Mouse (Mus musculus): Measurements from ENCODE around the gene Cdc14b. TPM values are rescaled to one million over a fixed set of nuclear protein-coding genes. Genes with fewer than 3 reads are reported as not detected.
A peak's percentile ranks its signal among the peaks of the same experiment; 100 is the strongest.

Gene Cdc14b
- polyA plus RNA-seq, 1 experiment from 2014 or later: 15.2 TPM

GRCm38 (mm10) chr13:64310585-64310984, 35.5 kb upstream of the Cdc14b start:
- Histone ChIP-seq H3K4me3 (replicated peaks) (no peak overlapping the region), H3K4me2 (replicated peaks) (no peak overlapping the region), H3K9me3 (replicated peaks) (no peaks in the 10 kb centered on the region), H3K4me1 (peaks cover 16% of the 10 kb centered on the region; the same call in 1 of the 2 replicates), H3K36me3 (peaks cover 2% of the 10 kb centered on the region), H3K27ac (replicated peaks) (no peak overlapping the region), H3K9ac (no peak overlapping the region), H3K27me3 (no peaks in the 10 kb centered on the region)
- WGBS: 77% methylated on average over 6 of the region's 6 CpGs
- no peak for ATAC-seq (ENCODE audit: insufficient number of reproducible peaks, low FRiP score, low TSS enrichment, low read depth)

- WGBS: 77% methylated on average over 11 of the region's 11 CpGs
- H3K36me3 ChIP-seq: peaks cover 4% of the 10 kb centered on the region
- no peak overlapping the region for H3K4me3 ChIP-seq (replicated peaks)
- H3K27ac ChIP-seq (replicated peaks): no peak overlapping the region
- H3K9ac ChIP-seq: no peak overlapping the region
- H3K4me2 ChIP-seq (replicated peaks): no peak overlapping the region
- no peaks in the 10 kb centered on the region for H3K27me3 ChIP-seq
- H3K4me1 ChIP-seq: peaks cover 16% of the 10 kb centered on the region; the same call in 1 of the 2 replicates
- ATAC-seq (ENCODE audit: insufficient number of reproducible peaks, low FRiP score, low TSS enrichment, low read depth): no peak
- no peaks in the 10 kb centered on the region for H3K9me3 ChIP-seq (replicated peaks)
Observed at GRCm38 (mm10) chr13:64309842-64310241, 34.8 kb upstream of the Cdc14b start.

GRCm38 (mm10) chr13:64309036-64309435, 33.9 kb upstream of the Cdc14b start:
- H3K27ac ChIP-seq (replicated peaks): no peak overlapping the region
- no peaks in the 10 kb centered on the region for H3K9me3 ChIP-seq (replicated peaks)
- H3K9ac ChIP-seq: no peak overlapping the region
- ATAC-seq (ENCODE audit: insufficient number of reproducible peaks, low FRiP score, low TSS enrichment, low read depth): no peak
- peaks cover 16% of the 10 kb centered on the region; the same call in 1 of the 2 replicates for H3K4me1 ChIP-seq
- no peak overlapping the region for H3K4me2 ChIP-seq (replicated peaks)
- WGBS: 49% methylated on average over 5 of the region's 5 CpGs
- no peaks in the 10 kb centered on the region for H3K27me3 ChIP-seq
- H3K4me3 ChIP-seq (replicated peaks): no peak overlapping the region
- H3K36me3 ChIP-seq: peaks cover 10% of the 10 kb centered on the region

DNA sequence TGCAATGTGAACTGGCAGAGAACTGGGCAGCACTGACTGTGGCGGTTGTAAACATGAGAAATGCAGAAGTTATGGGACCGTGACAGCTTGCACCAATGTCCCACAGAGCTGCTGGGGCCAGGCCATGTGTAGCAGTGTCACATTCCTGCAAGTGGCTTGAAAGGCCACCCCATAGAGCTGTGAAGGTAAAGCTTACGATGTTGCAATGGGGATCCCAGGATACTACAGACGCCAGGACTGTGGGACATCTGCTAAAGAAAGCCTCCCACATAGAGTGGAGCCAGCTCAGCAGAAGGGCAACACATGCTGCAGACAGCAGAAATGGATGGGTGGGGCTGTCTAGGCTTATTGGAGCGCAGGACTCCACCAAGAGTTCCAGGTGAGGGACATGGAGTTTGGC, 32.4 kb upstream of the Cdc14b start:
- no peaks in the 10 kb centered on the region for H3K27me3 ChIP-seq
- H3K27ac ChIP-seq (replicated peaks): no peak overlapping the region
- WGBS: 73% methylated on average over 5 of the region's 5 CpGs
- no peak overlapping the region for H3K4me3 ChIP-seq (replicated peaks)
- H3K9ac ChIP-seq: no peak overlapping the region
- ATAC-seq (ENCODE audit: insufficient number of reproducible peaks, low FRiP score, low TSS enrichment, low read depth): no peak
- no peaks in the 10 kb centered on the region for H3K9me3 ChIP-seq (replicated peaks)
- H3K36me3 ChIP-seq: peaks cover 17% of the 10 kb centered on the region
- peaks cover 11% of the 10 kb centered on the region; the same call in 1 of the 2 replicates for H3K4me1 ChIP-seq
- H3K4me2 ChIP-seq (replicated peaks): no peak overlapping the region

DNA sequence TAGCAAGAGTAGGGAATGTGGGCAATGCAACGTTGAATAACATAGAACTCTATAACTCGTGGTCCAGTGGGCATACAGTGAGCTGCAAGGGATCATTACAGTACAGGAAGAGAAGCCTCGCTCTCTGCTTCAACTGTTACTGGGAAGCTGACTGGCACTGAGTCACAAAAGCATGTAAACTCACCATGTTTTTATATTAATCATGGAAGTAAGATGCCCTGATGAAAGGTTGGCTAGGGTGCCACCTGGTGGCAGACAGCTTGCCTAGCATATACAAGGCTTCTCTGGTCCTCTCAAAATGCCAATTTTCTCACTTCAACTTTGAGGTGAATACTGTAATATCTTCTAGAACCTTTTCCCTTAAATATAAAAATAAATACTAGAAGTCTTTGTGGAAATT, 31.0 kb upstream of the Cdc14b start:
- no peak overlapping the region for H3K27ac ChIP-seq (replicated peaks)
- peaks cover 18% of the 10 kb centered on the region for H3K36me3 ChIP-seq
- no peak overlapping the region for H3K4me3 ChIP-seq (replicated peaks)
- H3K9me3 ChIP-seq (replicated peaks): no peaks in the 10 kb centered on the region
- no peaks in the 10 kb centered on the region for H3K27me3 ChIP-seq
- H3K9ac ChIP-seq: no peak overlapping the region
- 57% methylated on average over 3 of the region's 3 CpGs for WGBS
- no peak overlapping the region for H3K4me2 ChIP-seq (replicated peaks)
- no peak for ATAC-seq (ENCODE audit: insufficient number of reproducible peaks, low FRiP score, low TSS enrichment, low read depth)
- H3K4me1 ChIP-seq: peaks cover 2% of the 10 kb centered on the region; the same call in 1 of the 2 replicates

DNA sequence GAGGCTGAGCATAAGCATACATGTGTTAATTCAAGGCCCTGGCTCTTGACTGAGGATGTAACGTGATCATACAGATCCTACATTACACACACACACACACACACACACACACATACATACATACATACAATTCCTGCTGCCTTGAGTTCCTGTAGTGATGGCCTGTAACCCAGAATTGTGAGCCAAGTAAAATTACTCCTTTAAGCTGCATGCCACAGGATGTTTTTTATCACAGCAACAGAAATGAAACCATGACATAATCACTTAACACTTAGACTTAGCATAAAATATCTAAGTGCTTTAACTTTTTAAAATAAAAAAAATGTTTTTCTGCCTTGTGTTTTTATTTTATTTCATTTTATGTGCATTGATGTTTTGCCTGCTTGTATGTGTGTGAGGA, 24.0 kb upstream of the Cdc14b start:
- H3K27me3 ChIP-seq: no peaks in the 10 kb centered on the region
- peaks cover 14% of the 10 kb centered on the region for H3K36me3 ChIP-seq
- H3K9ac ChIP-seq: no peak overlapping the region
- no peak overlapping the region for H3K4me2 ChIP-seq (replicated peaks)
- H3K27ac ChIP-seq (replicated peaks): no peak overlapping the region
- no peak overlapping the region for H3K4me3 ChIP-seq (replicated peaks)
- ATAC-seq (ENCODE audit: insufficient number of reproducible peaks, low FRiP score, low TSS enrichment, low read depth): no peak
- WGBS: 88% methylated on average over 1 of the region's 1 CpGs
- no peaks in the 10 kb centered on the region for H3K9me3 ChIP-seq (replicated peaks)
- no peaks in the 10 kb centered on the region for H3K4me1 ChIP-seq

GRCm38 (mm10) chr13:64286791-64287190, 11.7 kb upstream of the Cdc14b start:
- Histone ChIP-seq H3K9me3 (replicated peaks) (no peaks in the 10 kb centered on the region), H3K4me3 (replicated peaks) (no peak overlapping the region), H3K27me3 (no peaks in the 10 kb centered on the region), H3K4me1 (peaks cover 3% of the 10 kb centered on the region; the same call in 1 of the 2 replicates), H3K9ac (no peak overlapping the region), H3K36me3 (no peaks in the 10 kb centered on the region), H3K27ac (replicated peaks) (no peak overlapping the region), H3K4me2 (replicated peaks) (no peak overlapping the region)
- 37% methylated on average over 4 of the region's 4 CpGs for WGBS
- ATAC-seq (ENCODE audit: insufficient number of reproducible peaks, low FRiP score, low TSS enrichment, low read depth): no peak

DNA sequence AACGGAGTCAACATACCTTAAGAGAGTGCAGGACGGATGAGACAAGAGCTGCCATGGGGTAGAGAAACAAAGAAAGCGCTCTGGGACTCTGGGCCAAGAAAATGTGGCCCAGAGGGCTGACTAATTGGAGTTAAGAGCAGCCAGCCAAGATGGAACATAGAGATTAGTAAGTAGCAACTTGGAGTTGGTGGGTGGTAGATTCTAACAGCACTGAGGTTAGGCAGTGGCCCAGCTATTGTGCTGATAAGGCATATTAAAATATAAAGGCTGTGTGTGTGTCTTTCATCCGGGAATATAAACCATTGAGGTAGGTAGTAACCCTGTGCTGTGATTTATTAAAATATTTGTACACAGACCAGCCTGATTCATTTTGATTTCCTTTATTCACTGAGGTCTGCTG, 11.2 kb upstream of the Cdc14b start:
- Histone ChIP-seq H3K4me2 (replicated peaks) (no peak overlapping the region), H3K36me3 (no peaks in the 10 kb centered on the region), H3K9ac (no peak overlapping the region), H3K27me3 (no peaks in the 10 kb centered on the region), H3K27ac (replicated peaks) (no peak overlapping the region), H3K4me3 (replicated peaks) (no peak overlapping the region), H3K4me1 (peaks cover 3% of the 10 kb centered on the region; the same call in 1 of the 2 replicates), H3K9me3 (replicated peaks) (no peaks in the 10 kb centered on the region)
- ATAC-seq (ENCODE audit: insufficient number of reproducible peaks, low FRiP score, low TSS enrichment, low read depth): no peak
- WGBS: 51% methylated on average over 4 of the region's 4 CpGs

DNA sequence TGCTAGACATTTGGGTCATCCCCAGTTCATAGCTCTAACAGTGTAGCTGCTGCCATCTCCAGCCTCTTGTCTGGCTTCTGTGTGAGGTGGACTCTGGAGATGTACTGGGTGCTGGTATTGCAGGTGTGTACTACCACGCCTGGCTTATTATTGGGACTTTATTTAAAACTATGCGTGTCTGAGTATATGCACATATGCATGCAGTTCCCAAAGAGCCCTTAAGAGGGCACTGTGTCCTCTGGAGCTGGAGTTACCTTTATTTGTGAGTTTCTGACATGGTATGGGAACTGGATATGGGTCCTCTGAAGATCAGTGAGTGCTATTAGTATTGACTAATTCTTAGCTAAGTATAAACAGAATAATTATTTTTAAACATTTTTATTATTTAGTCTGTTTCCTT, 9.6 kb upstream of the Cdc14b start:
- WGBS: 88% methylated on average over 2 of the region's 2 CpGs
- H3K36me3 ChIP-seq: no peaks in the 10 kb centered on the region

GRCm38 (mm10) chr13:64280940-64281339, 5.8 kb upstream of the Cdc14b start:
- Histone ChIP-seq H3K4me1 (no peaks in the 10 kb centered on the region), H3K9me3 (replicated peaks) (no peaks in the 10 kb centered on the region), H3K4me3 (replicated peaks) (no peak overlapping the region), H3K4me2 (replicated peaks) (no peak overlapping the region), H3K36me3 (no peaks in the 10 kb centered on the region), H3K27me3 (no peaks in the 10 kb centered on the region), H3K27ac (replicated peaks) (no peak overlapping the region), H3K9ac (no peak overlapping the region)
- no peak for ATAC-seq (ENCODE audit: insufficient number of reproducible peaks, low FRiP score, low TSS enrichment, low read depth)
- WGBS: 76% methylated on average over 5 of the region's 5 CpGs

More for the DNA sequence above, 9.6 kb upstream of the Cdc14b start:
- no peak overlapping the region for H3K9ac ChIP-seq
- ATAC-seq (ENCODE audit: insufficient number of reproducible peaks, low FRiP score, low TSS enrichment, low read depth): no peak
- H3K4me3 ChIP-seq (replicated peaks): no peak overlapping the region
- H3K27ac ChIP-seq (replicated peaks): no peak overlapping the region
- no peaks in the 10 kb centered on the region for H3K27me3 ChIP-seq
- no peaks in the 10 kb centered on the region for H3K9me3 ChIP-seq (replicated peaks)
- H3K4me1 ChIP-seq: peaks cover 3% of the 10 kb centered on the region; the same call in 1 of the 2 replicates
- no peak overlapping the region for H3K4me2 ChIP-seq (replicated peaks)

DNA sequence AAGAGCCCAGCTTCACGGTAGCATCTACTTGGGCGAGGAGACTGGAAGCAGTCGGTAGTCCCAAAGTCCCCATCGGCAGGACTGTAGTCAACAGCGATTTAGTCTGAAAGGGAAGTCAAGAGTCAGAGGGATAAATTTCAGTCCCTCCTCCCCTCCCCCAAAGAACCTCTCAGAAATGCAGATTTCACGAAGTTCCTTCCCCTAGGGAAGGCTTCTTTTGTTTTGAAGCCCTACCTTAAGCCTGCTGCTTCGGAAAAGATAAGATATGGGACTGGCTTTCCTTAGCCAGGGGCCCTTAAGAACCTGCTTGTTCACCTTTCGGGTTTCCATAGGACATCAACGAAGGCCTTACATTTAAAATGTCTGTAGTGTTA, 651 bp upstream of the Cdc14b start:
- H3K9ac ChIP-seq: no peak overlapping the region

More for the DNA sequence above, 651 bp upstream of the Cdc14b start:
- Histone ChIP-seq H3K4me1 (peaks cover 13% of the 10 kb centered on the region), H3K27me3 (no peaks in the 10 kb centered on the region), H3K36me3 (no peaks in the 10 kb centered on the region), H3K27ac (replicated peaks) (no peak overlapping the region), H3K4me3 (replicated peaks) (peak overlapping the region; percentile 81), H3K4me2 (replicated peaks) (peak overlapping the region; percentile 99), H3K9me3 (replicated peaks) (no peaks in the 10 kb centered on the region)
- 17% methylated on average over 9 of the region's 9 CpGs for WGBS
- ATAC-seq (ENCODE audit: insufficient number of reproducible peaks, low FRiP score, low TSS enrichment, low read depth): no peak
